In genomic region chrX:102035671-102036070, GRCm38 (mm10) we compare ENCODE assay signal across 23 mouse cellular contexts. TPM values are rescaled to one million over a fixed set of nuclear protein-coding genes. Genes with fewer than 3 reads are reported as not detected.
DNase-seq lines count a peak whose midpoint lies in the region; TF ChIP-seq lines count a peak whose summit lies in the region.
"Had no signal": no experiment of that assay in that cellular context is flagged by ENCODE, and none has a peak within 500 bp of the region (broad histone marks: within the 10 kb centered on the region; RNA-seq: fewer than 3 reads in every experiment).

No protein-coding gene starts in this region.

- H3K9me3 ChIP-seq in MEL (replicated peaks; ENCODE audit: insufficient read depth, low read length): no peaks in the 10 kb centered on the region
- H3K9me3 ChIP-seq: embryonic facial prominence, embryonic 13.5 days; embryonic facial prominence, embryonic 15.5 days; forebrain, embryonic 10.5 days; forebrain, embryonic 12.5 days; G1E had no signal

- H3K79me2 ChIP-seq in MEL (ENCODE audit: control insufficient read depth, insufficient read depth, low read length, poor library complexity): no peaks in the 10 kb centered on the region

- peaks cover 0 to 25% of the 10 kb centered on the region in 2 experiments; a peak in 2 of 4 replicates for H3K36me3 ChIP-seq in MEL (ENCODE audit: control insufficient read depth in 1 of 2, insufficient read depth in 2 of 2, low read length in 2 of 2)
- H3K36me3 ChIP-seq: embryonic facial prominence, embryonic 13.5 days; embryonic facial prominence, embryonic 15.5 days; forebrain, embryonic 10.5 days; forebrain, embryonic 12.5 days; G1E had no signal

- no peak overlapping the region for H3K4me3 ChIP-seq in MEL (ENCODE audit: control insufficient read depth in 1 of 2, insufficient read depth in 1 of 2, low read depth in 2 of 2, low read length in 2 of 2)
- H3K4me3 ChIP-seq: embryonic facial prominence, embryonic 13.5 days; embryonic facial prominence, embryonic 15.5 days; erythroblast, embryonic 14.5 days; forebrain, embryonic 10.5 days; forebrain, embryonic 12.5 days had no signal

- TF ChIP-seq CTCF in MEL (IDR thresholded peaks at IDR 0.05 in 2 of 3, conservative IDR thresholded peaks at IDR 0.05 in 1 of 3; ENCODE audit: control insufficient read depth in 1 of 3, insufficient read depth in 1 of 3, low read depth in 2 of 3, low read length in 3 of 3, poor library complexity in 1 of 3, severe bottlenecking in 1 of 3): no peak

- TF ChIP-seq RAD21 in MEL (IDR thresholded peaks at IDR 0.05; ENCODE audit: low read depth, low read length): no peak

- DNase-seq in heart, adult 11 months: peak; percentile 41
- DNase-seq in heart, adult 18-20 months: no peak
- DNase-seq in MEL (ENCODE audit: low read depth, low spot score) (peak; percentile 46), ZHBTc4 (ENCODE audit: low read depth, low spot score) (peak; percentile 16)
- no peak for DNase-seq in kidney, adult 11 months
- no peak for DNase-seq in thymus, postnatal 25 days
- no peak for DNase-seq in thymus, postnatal 36 days
- DNase-seq: adrenal gland, adult 2 months; adrenal gland, postnatal 10 days; adrenal gland, postnatal 36 days; cerebellum, adult 11-12 months; cerebellum, adult 2 months; cerebellum, adult 9-10 months; cerebellum, postnatal 14 days; cerebellum, postnatal 36 days; embryo, embryonic 11 days had no signal

- no peaks in the 10 kb centered on the region for H3K27me3 ChIP-seq in MEL (ENCODE audit: control insufficient read depth in 1 of 2, insufficient read depth in 2 of 2, low read length in 2 of 2)
- H3K27me3 ChIP-seq: embryonic facial prominence, embryonic 15.5 days; Patski had no signal

- TF ChIP-seq EP300 in MEL (IDR thresholded peaks at IDR 0.05; ENCODE audit: low read depth in 1 of 2, low read length in 2 of 2): no peak

- no peak for TF ChIP-seq POLR2A in MEL (IDR thresholded peaks at IDR 0.05; ENCODE audit: control insufficient read depth in 1 of 2, insufficient read depth in 1 of 2, low read depth in 1 of 2, low read length in 2 of 2, poor library complexity in 1 of 2)

- H3K27ac ChIP-seq in MEL (ENCODE audit: control insufficient read depth, low read depth, low read length): no peak overlapping the region; the same call in 1 of the 2 replicates
- H3K27ac ChIP-seq: embryonic facial prominence, embryonic 13.5 days; embryonic facial prominence, embryonic 15.5 days; forebrain, embryonic 10.5 days; forebrain, embryonic 12.5 days had no signal

- H3K9ac ChIP-seq in MEL (ENCODE audit: control insufficient read depth, low read depth, low read length, poor library complexity, severe bottlenecking): no peak overlapping the region
- H3K9ac ChIP-seq: embryonic facial prominence, embryonic 13.5 days; embryonic facial prominence, embryonic 15.5 days; forebrain, embryonic 12.5 days had no signal

- peaks cover 2 to 39% of the 10 kb centered on the region in 2 experiments; a peak in 3 of 4 replicates for H3K4me1 ChIP-seq in MEL (ENCODE audit: control insufficient read depth in 1 of 2, insufficient read depth in 2 of 2, low read length in 2 of 2)
- H3K4me1 ChIP-seq: embryonic facial prominence, embryonic 13.5 days had no signal

TF ChIP-seq in MEL, 35 proteins besides CTCF, POLR2A, EP300 and RAD21:
- TF ChIP-seq MAZ (IDR thresholded peaks at IDR 0.05; ENCODE audit: low read depth, low read length) (no peak), USF2 (IDR thresholded peaks at IDR 0.05; ENCODE audit: borderline replicate concordance in 1 of 2, insufficient read depth in 1 of 2, low read depth in 1 of 2, low read length in 2 of 2) (no peak), CHD2 (IDR thresholded peaks at IDR 0.05; ENCODE audit: low read length) (no peak), TAL1 (IDR thresholded peaks at IDR 0.05; ENCODE audit: low read length) (no peak), MAFK (IDR thresholded peaks at IDR 0.05; ENCODE audit: borderline replicate concordance, low read depth, low read length) (no peak), ETS1 (IDR thresholded peaks at IDR 0.05; ENCODE audit: low read depth, low read length) (no peak), GABPA (IDR thresholded peaks at IDR 0.05; ENCODE audit: low read depth, low read length) (no peak), SMC3 (IDR thresholded peaks at IDR 0.05; ENCODE audit: low read depth, low read length) (no peak), TCF12 (IDR thresholded peaks at IDR 0.05; ENCODE audit: low read depth, low read length) (no peak), ZMIZ1 (IDR thresholded peaks at IDR 0.05; ENCODE audit: low read depth, low read length) (no peak), E2F4 (IDR thresholded peaks at IDR 0.05; ENCODE audit: borderline replicate concordance, low read depth, low read length) (no peak), NELFE (IDR thresholded peaks at IDR 0.05; ENCODE audit: low read depth, low read length) (no peak)
TF ChIP-seq in MEL: peak in this region for 0.

RNA-seq across cellular contexts. Expression of gene Rtl5, which starts 35.4 kb away (rescaled TPM):
- total RNA-seq in heart, adult 18-20 months (2021): 1 to 10 TPM; 1.1 to 1.3 TPM
- 0.04 TPM in 1 of 2 replicates, not detected in the other for total RNA-seq in MEL (2012; rRNA removed)
- under 1 TPM in 1 of 2 experiments, not detected in 1; 0.03 TPM for polyA plus RNA-seq in MEL (2012; ENCODE audit: insufficient read depth in 1 of 2, insufficient read length in 2 of 2, low read depth in 1 of 2, low replicate concordance in 2 of 2, missing spikeins in 1 of 2)
- polyA plus RNA-seq: G1E had no signal

Comparison
In these comparisons a context has a peak if more than half of its experiments do, and no peak if none do; other contexts are left out.
1. DNase-seq: peak in heart, adult 11 months (single experiment), MEL (single experiment) and ZHBTc4 (single experiment); none in heart, adult 18-20 months (0 of 2), kidney, adult 11 months (single experiment), thymus, postnatal 25 days (single experiment) and thymus, postnatal 36 days (0 of 2).